Mouse (Mus musculus) thymus, adult 2 months (tissue): ENCODE data around the gene B3gntl1. TPM values are rescaled to one million over a fixed set of nuclear protein-coding genes. Genes with fewer than 3 reads are reported as not detected.

Experiments used
- DNase-seq: peaks from one replicate; pipeline ENCODE4 v3.0.0; 2021
- H3K27ac ChIP-seq: fragments of 200-500 bp; 2 replicates; pipeline ENCODE4 v1.5.1; 2012; ENCODE audit warnings: low read length, control low read depth; ENCODE audit not compliant: control insufficient read depth, insufficient read depth
- H3K27me3 ChIP-seq: fragments of 200-500 bp; 2 replicates; pipeline ENCODE4 v1.6.1; 2012; ENCODE audit warnings: mild to moderate bottlenecking, low read length, moderate library complexity, mixed read lengths; ENCODE audit not compliant: control insufficient read depth, insufficient read depth
- H3K36me3 ChIP-seq: fragments of 200-500 bp; 2 replicates; pipeline ENCODE4 v1.6.1; 2012; ENCODE audit warnings: mild to moderate bottlenecking, low read length, moderate library complexity; ENCODE audit not compliant: control insufficient read depth, insufficient read depth
- H3K4me1 ChIP-seq: fragments of 200-500 bp; replicated peaks from 2 replicates; pipeline ENCODE4 v1.6.1; 2012; ENCODE audit warnings: low read length; ENCODE audit not compliant: control insufficient read depth, insufficient read depth
- H3K4me3 ChIP-seq: fragments of 200-500 bp; 2 replicates; pipeline ENCODE4 v1.5.1; 2012; ENCODE audit warnings: mild to moderate bottlenecking, low read length, control low read depth, moderate library complexity; ENCODE audit not compliant: control insufficient read depth, insufficient read depth
- CTCF ChIP-seq: fragments of 200-500 bp; IDR thresholded peaks from 2 replicates; pipeline ENCODE4 v1.5.1; 2012; ENCODE audit warnings: mild to moderate bottlenecking, control low read depth, low read length, moderate library complexity, borderline replicate concordance; ENCODE audit not compliant: control insufficient read depth, poor library complexity, insufficient read depth; ENCODE audit errors: extremely low read depth
- POLR2A ChIP-seq: fragments of 200-500 bp; IDR thresholded peaks from 2 replicates; pipeline ENCODE4 v1.6.1; 2012; ENCODE audit warnings: mild to moderate bottlenecking, low read length, control low read depth, moderate library complexity; ENCODE audit not compliant: control insufficient read depth, poor library complexity, insufficient read depth; ENCODE audit errors: extremely low read depth
- WGBS: fragments of 180-500 bp; shearing (Covaris S2); methylation state at CpG from one replicate; pipeline ENCODE4 v1.1.7; 2018; 5-methylcytosine and 5-hydroxymethylcytosine counted together
- polyA plus RNA-seq: library from polyadenylated mRNA; depleted of rRNA; stranded (reverse); fragments of >200 nt; gene quantifications from 2 replicates; pipeline ENCODE4 v1.2.3, GENCODE M21; 2012

The B3gntl1 gene
- polyA plus RNA-seq, 1 experiment, result 6.8 TPM

DNA sequence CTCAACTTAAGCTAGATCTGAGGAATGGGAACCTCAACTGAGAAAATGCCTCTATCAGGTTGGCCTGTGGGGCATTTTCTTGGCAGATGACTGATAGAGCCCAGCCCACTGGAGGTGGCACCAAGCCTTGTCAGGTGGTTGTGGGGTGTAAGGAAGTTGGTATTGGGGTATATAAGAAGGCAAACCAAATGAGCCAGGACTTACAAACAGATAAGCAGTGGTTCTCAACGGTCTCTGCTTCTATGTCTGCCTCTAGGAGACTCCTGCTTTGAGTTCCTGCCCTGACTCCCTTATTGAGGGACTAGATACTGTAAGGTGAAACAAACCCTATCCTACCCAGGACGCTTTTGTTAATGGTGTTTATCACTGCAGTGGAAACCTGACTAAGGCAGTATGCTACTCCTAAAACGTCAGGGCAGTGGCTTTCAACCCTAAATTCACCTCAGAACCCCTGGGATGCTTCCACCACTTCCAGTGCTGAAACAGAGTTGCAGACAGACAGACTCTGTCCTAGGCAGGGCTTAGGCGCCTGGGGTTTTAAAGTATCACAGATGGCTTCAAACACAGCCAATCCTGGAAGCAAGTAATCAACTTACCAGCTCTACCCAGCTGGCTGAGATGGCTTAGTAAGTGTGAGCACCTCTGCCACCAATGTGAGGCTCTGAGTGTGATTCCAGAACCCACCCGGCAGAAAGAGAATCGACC, 17.0 kb downstream of the B3gntl1 start:
- H3K27ac ChIP-seq, result 0 out of 2 replicates have a peak overlapping the region, but pooled peaks have one; percentile 10
- TF ChIP-seq CTCF (no peak), POLR2A (no peak)
- H3K4me3 ChIP-seq, result no peak overlapping the region
- DNase-seq, result no peak
- peaks cover 8% of the 10 kb centered on the region for H3K4me1 ChIP-seq
- H3K27me3 ChIP-seq, result no peaks in the 10 kb centered on the region
- no peaks in the 10 kb centered on the region for H3K36me3 ChIP-seq
- 61% methylated on average over 6 of the region's 6 CpGs for WGBS

DNA sequence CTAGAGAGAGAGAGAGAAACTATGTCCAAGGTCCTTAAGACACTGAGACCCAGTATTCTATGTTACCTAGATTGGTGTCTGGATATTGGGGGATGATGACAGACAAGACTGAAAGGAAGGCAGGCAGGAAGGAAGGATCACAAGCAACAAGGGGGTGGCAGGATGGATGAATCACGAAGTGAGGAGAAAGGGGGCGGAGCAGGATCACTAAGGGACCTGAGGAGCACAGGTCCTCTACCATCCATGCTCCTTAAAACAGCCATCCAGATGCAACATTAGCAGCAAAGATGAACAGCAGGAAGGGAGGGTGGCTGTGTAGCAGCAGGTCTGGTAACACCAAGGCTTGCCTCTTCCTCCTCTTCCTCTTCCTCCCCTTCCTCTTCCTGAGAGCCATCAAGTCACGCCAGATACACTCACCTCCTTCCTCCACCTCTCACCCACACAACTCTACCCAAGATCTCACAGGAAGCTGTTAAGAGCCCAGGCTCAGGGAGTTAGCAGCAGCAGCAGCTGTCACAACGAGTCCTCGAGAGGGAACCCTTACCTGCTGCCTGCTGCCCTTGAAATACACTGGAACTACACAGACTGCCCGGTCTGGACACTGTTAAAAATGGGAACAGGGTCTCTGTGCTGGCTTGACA, 17.7 kb downstream of the B3gntl1 start:
- no peak overlapping the region for H3K4me3 ChIP-seq
- no peak for TF ChIP-seq POLR2A
- no peak for TF ChIP-seq CTCF
- 27% methylated on average over 6 of the region's 6 CpGs for WGBS
- 0 out of 2 replicates have a peak overlapping the region, but pooled peaks have one; percentile 10 for H3K27ac ChIP-seq
- peak; percentile 11 for DNase-seq
- H3K27me3 ChIP-seq, result no peaks in the 10 kb centered on the region
- peaks cover 8% of the 10 kb centered on the region for H3K4me1 ChIP-seq
- no peaks in the 10 kb centered on the region for H3K36me3 ChIP-seq

DNA sequence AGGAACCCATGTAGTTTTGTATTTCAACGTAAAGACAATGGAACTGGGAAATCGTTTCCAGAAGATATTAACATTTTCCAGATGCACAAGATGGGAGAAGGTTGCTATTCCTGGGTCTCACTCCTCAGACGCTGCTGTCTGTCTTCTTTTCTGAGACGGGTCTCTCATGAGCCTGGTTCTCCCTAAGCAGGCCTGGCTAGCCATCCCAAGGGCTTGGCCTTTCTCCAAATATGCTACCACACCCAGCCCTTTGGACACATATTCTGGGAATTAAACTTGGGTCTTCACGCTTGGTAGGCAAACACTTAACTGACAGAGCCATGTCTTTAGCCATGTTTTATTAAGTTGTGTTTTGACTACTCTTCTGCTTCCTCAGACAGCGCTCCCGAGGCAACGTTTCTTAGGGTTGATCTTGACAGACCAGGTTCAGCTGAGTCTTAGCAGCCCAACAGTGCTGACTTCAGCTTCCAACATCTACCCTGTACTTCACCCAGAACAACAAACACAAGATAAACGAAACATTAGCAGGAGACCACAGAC, 18.5 kb downstream of the B3gntl1 start:
- Histone ChIP-seq H3K27me3 (no peaks in the 10 kb centered on the region), H3K27ac (no peak overlapping the region), H3K4me3 (no peak overlapping the region), H3K36me3 (no peaks in the 10 kb centered on the region), H3K4me1 (peaks cover 8% of the 10 kb centered on the region)
- no peak for DNase-seq
- TF ChIP-seq POLR2A (no peak), CTCF (no peak)
- 90% methylated on average over 9 of the region's 9 CpGs for WGBS

DNA sequence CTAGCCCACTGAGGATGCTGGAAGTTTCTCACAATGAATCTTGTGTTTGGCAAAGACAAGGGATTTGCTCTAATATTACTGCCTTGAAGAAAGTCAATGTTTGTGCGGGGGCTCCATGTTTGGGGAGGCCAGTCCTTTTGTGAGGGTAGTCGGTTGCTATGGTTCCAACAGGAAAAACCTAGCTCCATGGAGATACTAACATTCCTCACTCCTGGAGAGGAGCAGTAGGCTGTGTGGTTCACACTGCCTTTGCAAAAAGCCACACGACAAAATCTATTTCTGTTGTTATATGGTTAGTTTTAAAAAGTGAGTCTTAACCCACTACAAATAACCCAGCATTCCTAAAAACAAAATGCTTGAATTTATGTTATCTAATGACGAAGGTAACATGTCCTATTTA, 19.3 kb downstream of the B3gntl1 start:
- 95% methylated on average over 4 of the region's 4 CpGs for WGBS
- no peak for DNase-seq

DNA sequence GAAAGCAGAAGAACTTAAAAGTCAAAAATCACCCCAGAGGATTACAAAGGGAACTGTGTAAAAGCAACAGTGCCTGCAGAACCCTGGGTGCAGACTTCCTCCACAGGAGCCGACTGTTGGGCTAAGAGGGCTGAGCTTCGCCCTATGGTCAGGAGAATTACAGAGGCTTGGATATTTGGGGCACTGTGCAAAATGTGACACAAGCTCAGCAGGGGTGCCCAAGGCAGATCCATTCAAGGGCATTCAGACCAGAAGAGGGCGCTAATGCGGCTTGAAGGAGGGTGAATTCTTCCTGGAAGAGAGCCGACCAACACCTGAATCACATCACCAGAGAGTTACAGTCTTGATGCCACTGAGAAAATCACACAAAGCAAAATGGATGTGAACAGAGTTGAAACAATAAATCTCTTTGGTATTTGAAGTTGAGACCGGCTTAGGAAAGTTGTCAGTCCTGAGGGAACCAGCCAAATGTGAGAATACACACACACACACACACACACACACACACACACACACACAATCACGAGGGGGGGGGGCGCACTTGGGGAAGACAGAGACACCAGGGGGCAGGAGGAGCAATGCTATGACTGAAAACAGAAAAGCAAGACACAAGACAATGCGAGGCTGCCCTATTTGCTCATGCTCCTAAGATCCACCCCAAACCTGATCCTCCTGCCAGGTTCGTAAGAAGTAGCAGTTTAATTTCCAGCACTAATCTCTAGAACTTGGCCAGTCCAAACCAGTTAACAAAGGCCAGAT, 20.2 kb downstream of the B3gntl1 start:
- DNase-seq, result peak; percentile 79
- no peaks in the 10 kb centered on the region for H3K27me3 ChIP-seq
- no peak overlapping the region for H3K4me3 ChIP-seq
- TF ChIP-seq CTCF (peak; percentile 46; the same call in 1 of the 2 replicates), POLR2A (no peak)
- H3K4me1 ChIP-seq, result peaks cover 8% of the 10 kb centered on the region
- H3K27ac ChIP-seq, result no peak overlapping the region
- WGBS, result 53% methylated on average over 10 of the region's 10 CpGs
- H3K36me3 ChIP-seq, result no peaks in the 10 kb centered on the region

More for the DNA sequence above, 19.3 kb downstream of the B3gntl1 start:
- no peak overlapping the region for H3K4me3 ChIP-seq
- H3K27me3 ChIP-seq, result no peaks in the 10 kb centered on the region
- H3K27ac ChIP-seq, result no peak overlapping the region
- no peak for TF ChIP-seq CTCF
- TF ChIP-seq POLR2A, result no peak
- peaks cover 8% of the 10 kb centered on the region for H3K4me1 ChIP-seq
- H3K36me3 ChIP-seq, result no peaks in the 10 kb centered on the region

DNA sequence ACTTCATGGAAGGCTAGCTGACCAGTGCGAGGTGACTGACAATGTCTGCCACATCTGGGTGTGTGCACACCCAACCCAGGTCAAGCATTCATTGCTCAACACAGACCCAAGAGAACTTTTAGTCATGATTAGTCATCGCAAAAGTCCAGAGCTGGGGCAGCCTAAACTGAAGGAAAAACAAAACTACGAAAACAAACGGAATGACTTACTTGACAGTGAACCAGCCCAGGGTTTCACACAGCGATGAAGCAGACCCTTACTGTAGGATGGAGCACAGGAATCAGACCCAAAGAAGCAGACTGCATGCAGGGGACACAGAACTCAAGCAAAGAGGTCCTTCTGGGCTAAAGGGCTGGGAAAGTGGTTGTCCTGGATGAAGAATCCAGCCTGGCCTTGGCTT, 21.0 kb downstream of the B3gntl1 start:
- Histone ChIP-seq H3K4me1 (peaks cover 8% of the 10 kb centered on the region), H3K4me3 (no peak overlapping the region), H3K27me3 (no peaks in the 10 kb centered on the region), H3K36me3 (no peaks in the 10 kb centered on the region), H3K27ac (no peak overlapping the region)
- TF ChIP-seq CTCF (no peak), POLR2A (no peak)
- DNase-seq, result no peak
- 96% methylated on average over 5 of the region's 5 CpGs for WGBS
